Mouse (Mus musculus): Measurements from ENCODE around the gene Rnf130. TPM values are rescaled to one million over a fixed set of nuclear protein-coding genes. Genes with fewer than 3 reads are reported as not detected.

The Rnf130 gene
- polyA plus RNA-seq, 1 experiment = 47.7 TPM

- TF ChIP-seq CTCF (IDR thresholded peaks at IDR 0.05; ENCODE audit: borderline replicate concordance, extremely low read depth, insufficient read depth, insufficient read length) (no peak), POLR2A (IDR thresholded peaks at IDR 0.05; ENCODE audit: borderline replicate concordance, extremely low read depth, insufficient read depth, insufficient read length, poor library complexity, severe bottlenecking) (no peak)
- DNase-seq (ENCODE audit: low read depth) = peak; percentile 40
Observed at GRCm38 (mm10) chr11:50025721-50026520, 775 bp downstream of the Rnf130 start.

- DNase-seq (ENCODE audit: low read depth) = peak; percentile 22
- TF ChIP-seq CTCF (IDR thresholded peaks at IDR 0.05; ENCODE audit: borderline replicate concordance, extremely low read depth, insufficient read depth, insufficient read length) (no peak), POLR2A (IDR thresholded peaks at IDR 0.05; ENCODE audit: borderline replicate concordance, extremely low read depth, insufficient read depth, insufficient read length, poor library complexity, severe bottlenecking) (no peak)
Observed at GRCm38 (mm10) chr11:50026521-50027090, 1.5 kb downstream of the Rnf130 start.

- TF ChIP-seq CTCF (IDR thresholded peaks at IDR 0.05; ENCODE audit: borderline replicate concordance, extremely low read depth, insufficient read depth, insufficient read length) (no peak), POLR2A (IDR thresholded peaks at IDR 0.05; ENCODE audit: borderline replicate concordance, extremely low read depth, insufficient read depth, insufficient read length, poor library complexity, severe bottlenecking) (no peak)
- DNase-seq (ENCODE audit: low read depth) = peak; percentile 92
Observed at GRCm38 (mm10) chr11:50028416-50028815, 3.3 kb downstream of the Rnf130 start.

- TF ChIP-seq POLR2A (IDR thresholded peaks at IDR 0.05; ENCODE audit: borderline replicate concordance, extremely low read depth, insufficient read depth, insufficient read length, poor library complexity, severe bottlenecking) (no peak), CTCF (IDR thresholded peaks at IDR 0.05; ENCODE audit: borderline replicate concordance, extremely low read depth, insufficient read depth, insufficient read length) (no peak)
- no peak for DNase-seq (ENCODE audit: low read depth)
Observed at GRCm38 (mm10) chr11:50034155-50034554, 9.0 kb downstream of the Rnf130 start.

GRCm38 (mm10) chr11:50035726-50036125 is 10.6 kb downstream of the Rnf130 start:
- no peak for DNase-seq (ENCODE audit: low read depth)
- no peak for TF ChIP-seq POLR2A (IDR thresholded peaks at IDR 0.05; ENCODE audit: borderline replicate concordance, extremely low read depth, insufficient read depth, insufficient read length, poor library complexity, severe bottlenecking)

- TF ChIP-seq CTCF (IDR thresholded peaks at IDR 0.05; ENCODE audit: borderline replicate concordance, extremely low read depth, insufficient read depth, insufficient read length) (no peak), POLR2A (IDR thresholded peaks at IDR 0.05; ENCODE audit: borderline replicate concordance, extremely low read depth, insufficient read depth, insufficient read length, poor library complexity, severe bottlenecking) (no peak)
- DNase-seq (ENCODE audit: low read depth) = no peak
Observed at GRCm38 (mm10) chr11:50036781-50037460, 11.8 kb downstream of the Rnf130 start.

- DNase-seq (ENCODE audit: low read depth) = no peak
- TF ChIP-seq POLR2A (IDR thresholded peaks at IDR 0.05; ENCODE audit: borderline replicate concordance, extremely low read depth, insufficient read depth, insufficient read length, poor library complexity, severe bottlenecking) (no peak), CTCF (IDR thresholded peaks at IDR 0.05; ENCODE audit: borderline replicate concordance, extremely low read depth, insufficient read depth, insufficient read length) (no peak)
Observed at GRCm38 (mm10) chr11:50038757-50039156, 13.6 kb downstream of the Rnf130 start.

- TF ChIP-seq POLR2A (IDR thresholded peaks at IDR 0.05; ENCODE audit: borderline replicate concordance, extremely low read depth, insufficient read depth, insufficient read length, poor library complexity, severe bottlenecking) (no peak), CTCF (IDR thresholded peaks at IDR 0.05; ENCODE audit: borderline replicate concordance, extremely low read depth, insufficient read depth, insufficient read length) (no peak)
Observed at GRCm38 (mm10) chr11:50041148-50041547, 16.0 kb downstream of the Rnf130 start.

GRCm38 (mm10) chr11:50042345-50042997 is 17.3 kb downstream of the Rnf130 start:
- TF ChIP-seq CTCF (IDR thresholded peaks at IDR 0.05; ENCODE audit: borderline replicate concordance, extremely low read depth, insufficient read depth, insufficient read length) (no peak), POLR2A (IDR thresholded peaks at IDR 0.05; ENCODE audit: borderline replicate concordance, extremely low read depth, insufficient read depth, insufficient read length, poor library complexity, severe bottlenecking) (no peak)
- DNase-seq (ENCODE audit: low read depth) = no peak

More at GRCm38 (mm10) chr11:50041148-50041547, 16.0 kb downstream of the Rnf130 start:
- no peak for DNase-seq (ENCODE audit: low read depth)

GRCm38 (mm10) chr11:50044454-50044853 is 19.3 kb downstream of the Rnf130 start:
- TF ChIP-seq POLR2A (IDR thresholded peaks at IDR 0.05; ENCODE audit: borderline replicate concordance, extremely low read depth, insufficient read depth, insufficient read length, poor library complexity, severe bottlenecking) (no peak), CTCF (IDR thresholded peaks at IDR 0.05; ENCODE audit: borderline replicate concordance, extremely low read depth, insufficient read depth, insufficient read length) (no peak)
- DNase-seq (ENCODE audit: low read depth) = no peak

GRCm38 (mm10) chr11:50047610-50048009 is 22.5 kb downstream of the Rnf130 start:
- DNase-seq (ENCODE audit: low read depth) = peak; percentile 17

More at GRCm38 (mm10) chr11:50047610-50048009, 22.5 kb downstream of the Rnf130 start:
- no peak for TF ChIP-seq CTCF (IDR thresholded peaks at IDR 0.05; ENCODE audit: borderline replicate concordance, extremely low read depth, insufficient read depth, insufficient read length)
- TF ChIP-seq POLR2A (IDR thresholded peaks at IDR 0.05; ENCODE audit: borderline replicate concordance, extremely low read depth, insufficient read depth, insufficient read length, poor library complexity, severe bottlenecking) = no peak
